Mouse (Mus musculus): Measurements from ENCODE around the gene Ttc12.

Ttc12 gene

DNA sequence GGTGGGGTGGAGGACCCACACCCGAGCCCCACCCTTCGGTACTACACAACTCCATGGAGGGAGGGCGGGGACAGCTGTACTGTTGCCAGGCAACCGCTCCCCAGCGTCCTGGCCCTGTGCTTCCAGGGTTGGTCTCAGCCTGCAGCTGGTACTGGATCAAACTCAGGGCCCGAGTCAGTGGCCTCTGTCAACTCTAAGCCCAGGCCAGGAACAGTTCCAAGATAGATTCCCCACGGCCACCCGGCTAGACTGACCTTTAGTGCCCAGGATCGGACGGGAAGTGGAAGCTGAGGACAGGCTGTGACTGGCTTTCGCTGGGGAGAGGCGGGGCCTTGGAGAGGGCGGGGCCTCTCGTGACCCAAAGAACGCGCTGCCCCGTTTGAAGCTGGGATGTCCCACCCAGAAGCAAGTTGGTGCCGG lies at the start of gene Ttc12:
Gene Ttc12 (minus strand): TSS at position 334 of the 420 bp plus-strand sequence.
- DNase-seq (ENCODE audit: low read depth): peak; percentile 74

GRCm38 (mm10) chr9:49534958-49535357 lies 48.9 kb upstream of the Ttc12 start:
- no peak for DNase-seq (ENCODE audit: low read depth)

- DNase-seq (ENCODE audit: low read depth): no peak
These were observed 48.0 kb upstream of the Ttc12 start for GRCm38 (mm10) chr9:49533912-49534491.

DNA sequence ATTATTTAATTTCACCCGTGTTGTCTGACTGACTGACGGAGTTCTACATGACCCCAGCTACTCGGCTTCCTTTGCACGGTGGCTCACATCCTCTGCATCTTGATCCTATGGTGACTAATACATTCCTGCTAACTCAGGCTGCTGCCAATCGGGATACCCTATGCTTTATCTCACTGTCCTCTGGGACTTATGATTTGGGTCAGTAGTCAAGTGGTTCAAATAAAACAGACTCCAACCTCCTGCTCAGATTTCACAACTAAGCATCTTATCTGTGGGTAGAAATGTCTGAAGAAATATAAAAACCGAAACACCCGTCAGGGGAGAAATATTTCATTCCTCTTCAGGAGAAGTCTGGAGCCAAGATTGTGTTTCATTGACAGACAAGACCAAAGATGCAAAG lies 47.4 kb upstream of the Ttc12 start:
- no peak for DNase-seq (ENCODE audit: low read depth)

DNA sequence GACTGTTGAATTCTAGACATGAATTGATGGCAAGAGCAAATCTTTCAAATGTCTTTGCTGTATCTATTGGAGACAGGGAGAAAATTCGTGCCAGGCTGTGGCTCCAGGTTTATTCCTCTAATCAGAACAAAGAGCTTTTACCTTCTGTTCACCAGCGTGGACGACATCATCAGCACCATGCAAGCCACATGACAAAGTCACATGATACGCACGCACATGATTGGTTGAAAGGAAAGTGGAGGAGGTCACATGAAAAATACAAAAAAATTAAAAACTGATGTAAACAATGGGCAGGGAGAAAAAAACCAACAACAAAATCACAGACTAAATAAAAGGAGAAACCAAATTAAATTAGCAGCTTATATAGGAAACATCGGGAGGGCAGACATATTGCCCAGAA lies 45.8 kb upstream of the Ttc12 start:
- no peak for DNase-seq (ENCODE audit: low read depth)

DNA sequence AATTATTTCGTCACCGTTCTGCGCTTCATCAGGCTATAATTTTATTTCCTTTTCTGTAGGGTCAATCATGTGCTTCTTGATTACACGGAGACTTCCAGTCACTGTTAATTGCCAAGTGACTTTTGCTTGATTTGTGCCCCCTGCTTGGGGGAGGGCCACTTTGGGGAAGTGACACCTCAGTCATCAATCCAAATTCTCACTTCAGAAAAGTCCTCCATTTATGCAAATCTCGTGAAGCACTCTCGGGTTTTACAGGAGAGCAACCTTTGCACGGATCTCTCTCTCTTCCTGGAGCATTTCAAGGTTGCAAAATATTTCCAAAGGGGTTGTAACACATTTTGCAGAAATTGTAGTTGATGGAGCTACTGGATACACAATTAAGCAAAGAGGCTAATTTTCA lies 45.2 kb upstream of the Ttc12 start:
- no peak for DNase-seq (ENCODE audit: low read depth)

GRCm38 (mm10) chr9:49530739-49531138 lies 44.7 kb upstream of the Ttc12 start:
- no peak for DNase-seq (ENCODE audit: low read depth)

GRCm38 (mm10) chr9:49529366-49529959 lies 43.4 kb upstream of the Ttc12 start:
- no peak for DNase-seq (ENCODE audit: low read depth)

- no peak for DNase-seq (ENCODE audit: low read depth)
These were observed 42.9 kb upstream of the Ttc12 start for GRCm38 (mm10) chr9:49528943-49529342.

DNA sequence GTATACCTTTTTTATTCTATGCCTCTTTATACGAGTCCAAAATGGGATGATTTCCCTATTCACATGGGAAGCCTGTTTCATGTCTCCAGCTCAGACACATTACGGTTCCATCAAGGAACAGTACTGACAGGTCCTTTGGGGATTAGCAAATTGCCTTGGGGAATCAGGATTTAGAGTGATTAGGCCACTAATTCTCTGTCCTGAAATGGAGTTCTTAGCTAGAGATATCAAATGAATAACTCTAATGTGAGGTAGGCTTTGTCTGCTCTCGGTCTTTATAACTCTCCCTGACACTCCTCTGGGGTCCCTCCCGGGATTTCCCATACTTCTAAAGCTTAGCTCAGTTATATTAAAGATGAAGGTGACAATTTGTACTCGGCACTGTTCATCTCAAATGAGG lies 42.0 kb upstream of the Ttc12 start:
- no peak for DNase-seq (ENCODE audit: low read depth)

- no peak for DNase-seq (ENCODE audit: low read depth)
These were observed 41.3 kb upstream of the Ttc12 start for GRCm38 (mm10) chr9:49527340-49527739.

GRCm38 (mm10) chr9:49524721-49525120 lies 38.7 kb upstream of the Ttc12 start:
- DNase-seq (ENCODE audit: low read depth): no peak

DNA sequence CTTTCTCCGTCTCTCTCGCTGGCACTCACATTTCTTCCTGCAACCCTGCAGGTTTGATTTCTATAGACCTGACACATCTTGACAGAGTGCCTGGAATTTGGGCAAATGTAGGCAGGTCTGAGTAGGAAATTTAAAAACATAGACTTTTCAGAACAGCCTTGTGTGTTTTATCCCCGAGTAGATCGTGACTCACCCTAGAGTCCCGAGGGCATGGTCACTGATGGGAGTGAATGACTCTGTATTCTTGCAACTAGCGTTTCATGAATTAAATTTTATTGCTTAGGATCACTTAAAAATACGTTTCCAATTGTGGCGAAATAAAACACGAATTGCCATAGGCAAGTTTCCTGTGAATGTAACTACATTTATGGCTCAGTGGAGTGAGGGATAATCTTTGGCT lies 37.9 kb upstream of the Ttc12 start:
- peak; percentile 46 for DNase-seq (ENCODE audit: low read depth)

DNA sequence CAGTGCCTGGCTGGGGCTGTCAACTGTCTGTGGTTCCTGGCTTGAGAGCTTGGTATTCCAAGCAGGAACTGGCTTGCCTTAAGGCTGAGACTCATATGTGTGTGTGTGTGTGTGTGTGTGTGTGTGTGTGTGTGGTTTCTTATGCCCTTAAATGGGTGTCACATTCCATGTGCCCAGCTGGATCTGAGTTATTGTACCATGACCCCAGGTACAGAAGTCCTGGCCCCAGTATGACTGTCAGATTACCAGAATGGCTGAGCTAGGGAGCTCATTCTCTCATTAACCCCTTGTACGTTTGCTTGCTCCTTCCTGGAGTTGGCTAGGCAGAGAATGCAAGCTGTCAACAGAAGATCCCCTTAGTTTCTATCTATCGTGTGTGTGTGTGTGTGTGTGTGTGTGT lies 28.3 kb upstream of the Ttc12 start:
- DNase-seq (ENCODE audit: low read depth): no peak

- DNase-seq (ENCODE audit: low read depth): no peak
These were observed 24.6 kb upstream of the Ttc12 start for GRCm38 (mm10) chr9:49510666-49511065.

GRCm38 (mm10) chr9:49509628-49510027 lies 23.6 kb upstream of the Ttc12 start:
- DNase-seq (ENCODE audit: low read depth): no peak

- DNase-seq (ENCODE audit: low read depth): no peak
These were observed 23.1 kb upstream of the Ttc12 start for GRCm38 (mm10) chr9:49509094-49509493.

- no peak for DNase-seq (ENCODE audit: low read depth)
These were observed 22.0 kb upstream of the Ttc12 start for GRCm38 (mm10) chr9:49507829-49508585.

DNA sequence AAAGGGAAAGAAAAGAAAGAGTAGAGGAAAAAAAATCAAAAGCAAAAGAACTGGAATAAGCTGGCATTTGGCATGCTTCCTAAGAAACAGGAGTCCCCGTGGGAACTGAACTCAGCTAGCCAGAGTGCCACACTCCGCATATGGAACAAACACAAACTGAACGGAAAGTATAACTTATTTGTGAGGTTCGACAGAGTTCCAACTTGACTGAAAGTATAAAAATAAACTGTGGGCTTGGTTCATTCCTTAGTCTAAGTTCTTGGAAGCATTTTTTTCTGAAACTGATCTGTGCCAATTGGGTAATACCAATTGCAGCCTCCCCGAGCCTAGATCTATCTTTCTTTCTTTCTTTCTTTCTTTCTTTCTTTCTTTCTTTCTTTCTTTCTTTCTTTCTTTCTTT lies 18.6 kb upstream of the Ttc12 start:
- peak; percentile 27 for DNase-seq (ENCODE audit: low read depth)

DNA sequence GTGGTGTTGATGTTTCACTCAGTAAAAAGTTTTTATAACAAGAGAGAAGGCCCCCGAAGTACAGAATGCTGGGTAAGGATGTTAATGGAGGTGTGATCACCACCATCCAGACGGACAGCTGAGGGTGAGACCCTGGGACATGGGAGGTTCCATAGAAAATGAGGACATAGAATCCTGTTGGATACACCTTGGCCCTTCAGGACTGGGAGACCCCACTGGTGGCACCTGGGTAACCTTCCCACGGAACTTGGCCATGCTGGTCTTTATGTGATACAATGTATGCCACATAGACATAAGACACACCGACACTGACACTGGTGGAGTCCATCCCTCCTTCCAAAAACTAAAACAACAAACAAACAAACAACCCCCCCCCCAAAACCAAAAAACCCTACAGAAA lies 16.2 kb upstream of the Ttc12 start:
- no peak for DNase-seq (ENCODE audit: low read depth)

- DNase-seq (ENCODE audit: low read depth): no peak
These were observed 13.9 kb upstream of the Ttc12 start for GRCm38 (mm10) chr9:49499878-49500277.

DNA sequence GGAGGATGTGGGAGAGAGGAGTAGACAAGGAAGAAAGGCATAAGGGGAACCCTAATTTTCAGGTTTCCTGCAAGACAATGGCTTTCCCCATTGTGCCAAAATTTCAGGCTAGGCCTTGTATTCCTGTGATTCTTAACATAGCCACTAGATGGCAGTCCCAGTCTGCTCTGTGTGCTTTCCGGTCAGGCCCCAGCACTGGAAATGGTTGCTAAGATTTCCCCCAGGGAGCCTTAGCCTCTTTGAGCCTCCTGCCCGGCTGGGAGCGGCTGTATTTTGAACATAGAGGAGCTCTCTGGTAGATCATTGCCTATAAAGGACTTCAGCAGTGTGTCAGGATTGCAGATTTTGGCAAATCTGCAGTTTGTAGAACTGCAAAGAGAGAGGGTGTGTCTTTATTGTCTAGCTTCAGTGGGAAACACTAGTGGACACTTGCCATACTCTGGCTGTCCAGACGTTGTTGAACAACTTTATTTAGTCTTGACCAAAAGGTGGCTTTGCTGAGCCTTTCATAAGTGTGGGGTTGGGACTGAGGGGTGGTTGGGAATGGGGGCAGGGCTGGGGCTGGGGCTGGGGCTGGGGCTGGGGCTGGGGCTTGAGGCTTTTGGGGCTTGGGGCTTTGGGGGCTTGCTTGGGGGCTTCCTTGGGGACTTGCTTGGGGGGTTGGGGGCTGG lies 8.1 kb upstream of the Ttc12 start:
- DNase-seq (ENCODE audit: low read depth): peak; percentile 40

DNA sequence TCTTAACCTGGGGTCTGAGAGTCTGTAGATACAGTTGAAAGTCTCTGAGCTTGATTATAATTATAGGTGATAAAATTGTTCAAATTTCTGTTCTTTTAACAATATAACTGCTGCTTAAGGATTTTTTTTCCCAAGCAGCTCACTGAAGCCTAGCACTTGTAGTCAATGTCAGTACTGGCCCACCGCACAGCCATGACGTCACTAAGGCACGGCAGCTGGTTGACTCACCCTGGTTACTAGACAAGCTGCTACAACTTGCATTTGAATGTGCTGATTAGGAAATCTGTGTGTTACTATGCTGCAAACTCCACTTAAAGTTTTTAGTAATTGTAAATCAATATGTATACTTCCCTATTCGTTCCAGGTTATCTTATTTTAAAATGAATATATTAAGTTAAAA lies 4.6 kb upstream of the Ttc12 start:
- peak; percentile 17 for DNase-seq (ENCODE audit: low read depth)

Measured in fibroblast of lung, adult 2 months (primary cell).